Mouse (Mus musculus): ENCODE data around the gene Vamp2. TPM values are rescaled to one million over a fixed set of nuclear protein-coding genes. Genes with fewer than 3 reads are reported as not detected.

Vamp2 gene
- total and polyA plus RNA-seq, 3 experiments, result 63.4 to 83.0 (median 70.8) TPM

- Histone ChIP-seq H3K79me2 (replicated peaks; ENCODE audit: control insufficient read depth, insufficient read depth, low read length) (no peaks in the 10 kb centered on the region), H3K4me3 (peak within 1 kb of the TSS; percentile 61), H3K27ac (peak within 1 kb of the TSS; percentile 88), H3K4me1 (ENCODE audit: control insufficient read depth, insufficient read depth, low read length) (peaks cover 2% of the 10 kb centered on the region; the same call in 1 of the 2 replicates), H3K9ac (ENCODE audit: low read depth, low read length) (peak within 1 kb of the TSS; percentile 79), H3K27me3 (ENCODE audit: control insufficient read depth, insufficient read depth, low read length) (no peaks in the 10 kb centered on the region), H3K36me3 (ENCODE audit: control insufficient read depth, insufficient read depth, low read length) (no peaks in the 10 kb centered on the region)
- WGBS, result 28% methylated on average over 27 of the region's 27 CpGs
- DNase-seq, result peak in 1 of 2 experiments; percentile 37
- intact Hi-C loops (cut with DNase I), result loop anchor here (5.0 kb wide), 1 partner anchor 153 kb away; the partner anchor contains the start of gene Slc25a35
- TF ChIP-seq CTCF (IDR thresholded peaks at IDR 0.05), result no peak
- no peak for TF ChIP-seq EP300 (IDR thresholded peaks at IDR 0.05; ENCODE audit: insufficient read depth, low read depth, low read length)
- TF ChIP-seq POLR2A (IDR thresholded peaks at IDR 0.05; ENCODE audit: insufficient read depth, low read depth, low read length), result no peak
Measured at GRCm38 (mm10) chr11:69120221-69121000, 32.1 kb downstream of the Vamp2 start, which contains the start of gene Hes7. Gene Hes7 (plus strand): TSS chr11:69120404.

GRCm38 (mm10) chr11:69121001-69121740 lies 32.9 kb downstream of the Vamp2 start:
- intact Hi-C loops (cut with DNase I), result loop anchor here (5.0 kb wide), 1 partner anchor 154 kb away; the partner anchor contains the start of gene Slc25a35

GRCm38 (mm10) chr11:69121741-69122335 lies 33.5 kb downstream of the Vamp2 start:
- H3K4me1 ChIP-seq (ENCODE audit: control insufficient read depth, insufficient read depth, low read length), result peaks cover 6% of the 10 kb centered on the region; the same call in 1 of the 2 replicates
- H3K4me3 ChIP-seq, result peak overlapping the region; percentile 61
- intact Hi-C loops (cut with DNase I), result loop anchor here (1.0 to 5.0 kb wide), 2 partner anchors 55 to 155 kb away; partner anchors contain the start of gene Slc25a35
- peak overlapping the region; percentile 88 for H3K27ac ChIP-seq
- DNase-seq, result no peak
- no peaks in the 10 kb centered on the region for H3K79me2 ChIP-seq (replicated peaks; ENCODE audit: control insufficient read depth, insufficient read depth, low read length)
- peak overlapping the region; percentile 79 for H3K9ac ChIP-seq (ENCODE audit: low read depth, low read length)
- WGBS, result 2% methylated on average over 31 of the region's 32 CpGs
- no peak for TF ChIP-seq EP300 (IDR thresholded peaks at IDR 0.05; ENCODE audit: insufficient read depth, low read depth, low read length)
- H3K36me3 ChIP-seq (ENCODE audit: control insufficient read depth, insufficient read depth, low read length), result no peaks in the 10 kb centered on the region
- no peaks in the 10 kb centered on the region for H3K27me3 ChIP-seq (ENCODE audit: control insufficient read depth, insufficient read depth, low read length)

More at GRCm38 (mm10) chr11:69121001-69121740, 32.9 kb downstream of the Vamp2 start:
- peaks cover 6% of the 10 kb centered on the region; the same call in 1 of the 2 replicates for H3K4me1 ChIP-seq (ENCODE audit: control insufficient read depth, insufficient read depth, low read length)
- peak overlapping the region; percentile 61 for H3K4me3 ChIP-seq
- no peak for TF ChIP-seq POLR2A (IDR thresholded peaks at IDR 0.05; ENCODE audit: insufficient read depth, low read depth, low read length)
- no peak for TF ChIP-seq CTCF (IDR thresholded peaks at IDR 0.05)
- TF ChIP-seq EP300 (IDR thresholded peaks at IDR 0.05; ENCODE audit: insufficient read depth, low read depth, low read length), result no peak
- peak overlapping the region; percentile 88 for H3K27ac ChIP-seq
- DNase-seq, result peak; percentile 59 to 69
- H3K79me2 ChIP-seq (replicated peaks; ENCODE audit: control insufficient read depth, insufficient read depth, low read length), result no peaks in the 10 kb centered on the region
- H3K9ac ChIP-seq (ENCODE audit: low read depth, low read length), result peak overlapping the region; percentile 79
- H3K27me3 ChIP-seq (ENCODE audit: control insufficient read depth, insufficient read depth, low read length), result no peaks in the 10 kb centered on the region
- no peaks in the 10 kb centered on the region for H3K36me3 ChIP-seq (ENCODE audit: control insufficient read depth, insufficient read depth, low read length)
- WGBS, result 8% methylated on average over 33 of the region's 33 CpGs

GRCm38 (mm10) chr11:69122336-69122951 lies 34.2 kb downstream of the Vamp2 start, which contains the start of gene 9130213A22Rik:
Gene 9130213A22Rik (minus strand): TSS chr11:69122589.
- Histone ChIP-seq H3K27ac (peak within 1 kb of the TSS; percentile 88), H3K27me3 (ENCODE audit: control insufficient read depth, insufficient read depth, low read length) (no peaks in the 10 kb centered on the region), H3K36me3 (ENCODE audit: control insufficient read depth, insufficient read depth, low read length) (no peaks in the 10 kb centered on the region), H3K9ac (ENCODE audit: low read depth, low read length) (peak within 1 kb of the TSS; percentile 79), H3K79me2 (replicated peaks; ENCODE audit: control insufficient read depth, insufficient read depth, low read length) (no peaks in the 10 kb centered on the region), H3K4me3 (peak within 1 kb of the TSS; percentile 61), H3K4me1 (ENCODE audit: control insufficient read depth, insufficient read depth, low read length) (peaks cover 6% of the 10 kb centered on the region; the same call in 1 of the 2 replicates)
- under 1% methylated on average over 65 of the region's 66 CpGs for WGBS
- DNase-seq, result peak; percentile 93
- intact Hi-C loops (cut with DNase I), result loop anchor here (1.0 to 5.0 kb wide), 2 partner anchors 55 to 155 kb away; partner anchors contain the start of gene Slc25a35
- peak; percentile 52; the same call in 1 of the 2 replicates for TF ChIP-seq EP300 (IDR thresholded peaks at IDR 0.05; ENCODE audit: insufficient read depth, low read depth, low read length)
- peak; percentile 82 for TF ChIP-seq CTCF (IDR thresholded peaks at IDR 0.05)
- TF ChIP-seq POLR2A (IDR thresholded peaks at IDR 0.05; ENCODE audit: insufficient read depth, low read depth, low read length), result no peak

- DNase-seq, result peak; percentile 88 to 89
- H3K9ac ChIP-seq (ENCODE audit: low read depth, low read length), result peak overlapping the region; percentile 79
- H3K79me2 ChIP-seq (replicated peaks; ENCODE audit: control insufficient read depth, insufficient read depth, low read length), result no peaks in the 10 kb centered on the region
- TF ChIP-seq CTCF (IDR thresholded peaks at IDR 0.05) (peak; percentile 27), POLR2A (IDR thresholded peaks at IDR 0.05; ENCODE audit: insufficient read depth, low read depth, low read length) (0 out of 2 replicates have a peak, but pooled peaks have one; percentile 22), EP300 (IDR thresholded peaks at IDR 0.05; ENCODE audit: insufficient read depth, low read depth, low read length) (peak; percentile 82)
- H3K27ac ChIP-seq, result peak overlapping the region; percentile 88
- peaks cover 6% of the 10 kb centered on the region; the same call in 1 of the 2 replicates for H3K4me1 ChIP-seq (ENCODE audit: control insufficient read depth, insufficient read depth, low read length)
- WGBS, result 1% methylated on average over 29 of the region's 29 CpGs
- no peaks in the 10 kb centered on the region for H3K27me3 ChIP-seq (ENCODE audit: control insufficient read depth, insufficient read depth, low read length)
- peak overlapping the region; percentile 61 for H3K4me3 ChIP-seq
- H3K36me3 ChIP-seq (ENCODE audit: control insufficient read depth, insufficient read depth, low read length), result no peaks in the 10 kb centered on the region
- intact Hi-C loops (cut with DNase I), result loop anchor here (5.0 kb wide), 1 partner anchor 156 kb away; the partner anchor contains the start of gene Slc25a35
Measured at GRCm38 (mm10) chr11:69123056-69123692, 34.9 kb downstream of the Vamp2 start.
